Mouse (Mus musculus): Measurements from ENCODE around the gene Nfam1. TPM values are rescaled to one million over a fixed set of nuclear protein-coding genes. Genes with fewer than 3 reads are reported as not detected.

The Nfam1 gene
- total RNA-seq (2012; rRNA removed) (4.8 and 7.4 TPM in 2 replicates), polyA plus RNA-seq (2012; ENCODE audit: insufficient read depth in 1 of 2, insufficient read length in 2 of 2, low read depth in 1 of 2, low replicate concordance in 2 of 2, missing spikeins in 1 of 2) (10 to 100 TPM in 1 of 2 experiments, not detected in 1; 10.5 TPM)

DNA sequence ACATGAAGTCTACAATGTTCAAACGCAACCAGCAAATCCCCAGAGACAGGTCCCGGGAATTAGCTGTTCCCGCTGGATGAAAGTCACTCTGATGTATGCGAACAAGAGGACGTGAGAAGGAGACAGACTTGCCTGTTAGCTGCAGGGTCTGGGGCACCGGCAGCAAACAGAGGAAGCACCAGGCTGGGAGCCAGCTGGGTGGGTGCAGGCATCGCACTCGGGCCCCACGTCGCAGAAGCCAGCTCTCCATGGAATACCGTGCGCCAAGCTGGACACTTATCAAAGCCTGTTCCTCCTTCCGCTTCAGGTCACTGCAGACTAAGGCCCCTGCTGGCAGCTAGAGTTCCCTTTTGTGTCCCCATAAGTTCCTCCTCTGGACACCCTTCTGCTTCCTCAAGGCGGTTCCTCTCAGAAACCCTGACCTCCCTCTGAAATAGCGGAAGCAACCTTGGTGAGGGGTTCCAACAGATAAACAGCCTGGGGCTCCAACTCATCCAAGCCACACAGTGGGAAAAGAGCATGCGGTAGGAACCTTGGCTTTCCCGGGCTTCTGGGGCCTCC lies at the start of gene Nfam1:
Gene Nfam1 (minus strand): TSS at position 326 of the 561 bp plus-strand sequence.
- Histone ChIP-seq H3K79me2 (ENCODE audit: control insufficient read depth, insufficient read depth, low read length, poor library complexity) (no peaks in the 10 kb centered on the region; the same call in 1 of the 2 replicates), H3K4me3 (ENCODE audit: control insufficient read depth in 1 of 2, insufficient read depth in 1 of 2, low read depth in 2 of 2, low read length in 2 of 2) (peak within 1 kb of the TSS; percentile 58 to 69), H3K9ac (ENCODE audit: control insufficient read depth, low read depth, low read length, poor library complexity, severe bottlenecking) (peak within 1 kb of the TSS; percentile 84), H3K27ac (ENCODE audit: control insufficient read depth, low read depth, low read length) (peak within 1 kb of the TSS; percentile 98), H3K4me1 (ENCODE audit: control insufficient read depth in 1 of 2, insufficient read depth in 2 of 2, low read length in 2 of 2) (peaks cover 4 to 32% of the 10 kb centered on the region in 2 experiments), H3K27me3 (ENCODE audit: control insufficient read depth in 1 of 2, insufficient read depth in 2 of 2, low read length in 2 of 2) (no peaks in the 10 kb centered on the region), H3K9me3 (replicated peaks; ENCODE audit: insufficient read depth, low read length) (no peaks in the 10 kb centered on the region), H3K36me3 (ENCODE audit: control insufficient read depth in 1 of 2, insufficient read depth in 2 of 2, low read length in 2 of 2) (peaks cover 0 to 9% of the 10 kb centered on the region in 2 experiments; a peak in 2 of 4 replicates)
- DNase-seq (ENCODE audit: low read depth, low spot score), result peak; percentile 94
- TF ChIP-seq UBTF (IDR thresholded peaks at IDR 0.05; ENCODE audit: borderline replicate concordance, insufficient read depth, low read depth, low read length) (no peak), TAL1 (IDR thresholded peaks at IDR 0.05; ENCODE audit: low read length) (peak; percentile 52), HCFC1 (IDR thresholded peaks at IDR 0.05; ENCODE audit: low read depth, low read length) (peak; percentile 57), POLR2AphosphoS2 (IDR thresholded peaks at IDR 0.05; ENCODE audit: low read length) (no peak), ZNF384 (IDR thresholded peaks at IDR 0.05; ENCODE audit: low read depth, low read length) (no peak), MYC (IDR thresholded peaks at IDR 0.05; ENCODE audit: low read depth, low read length) (peak; percentile 52; the same call in 1 of the 2 replicates), BHLHE40 (IDR thresholded peaks at IDR 0.05; ENCODE audit: borderline replicate concordance, low read depth, low read length) (no peak), CHD2 (IDR thresholded peaks at IDR 0.05; ENCODE audit: low read length) (no peak), RAD21 (IDR thresholded peaks at IDR 0.05; ENCODE audit: low read depth, low read length) (no peak), RCOR1 (IDR thresholded peaks at IDR 0.05; ENCODE audit: low read depth, low read length) (peak; percentile 60), USF1 (IDR thresholded peaks at IDR 0.05; ENCODE audit: low read depth, low read length) (no peak), MAZ (IDR thresholded peaks at IDR 0.05; ENCODE audit: low read depth, low read length) (no peak; the same call in 1 of the 2 replicates), MEF2A (IDR thresholded peaks at IDR 0.05; ENCODE audit: extremely low read depth, insufficient replicate concordance, low read depth, low read length, poor library complexity, severe bottlenecking) (no peak), TCF12 (IDR thresholded peaks at IDR 0.05; ENCODE audit: low read depth, low read length) (peak; percentile 65; the same call in 1 of the 2 replicates), CHD1 (IDR thresholded peaks at IDR 0.05; ENCODE audit: low read depth, low read length) (no peak), NRF1 (IDR thresholded peaks at IDR 0.05; ENCODE audit: insufficient read depth, low read depth, low read length, poor library complexity, severe bottlenecking) (no peak), TBP (IDR thresholded peaks at IDR 0.05; ENCODE audit: low read depth, low read length) (peak; percentile 85), POLR2A (IDR thresholded peaks at IDR 0.05; ENCODE audit: control insufficient read depth in 1 of 2, insufficient read depth in 1 of 2, low read depth in 1 of 2, low read length in 2 of 2, poor library complexity in 1 of 2) (peak; percentile 24 to 69; a peak in 3 of 4 replicates), ETS1 (IDR thresholded peaks at IDR 0.05; ENCODE audit: low read depth, low read length) (peak; percentile 69), E2F4 (IDR thresholded peaks at IDR 0.05; ENCODE audit: borderline replicate concordance, low read depth, low read length) (no peak), ZKSCAN1 (IDR thresholded peaks at IDR 0.05; ENCODE audit: low read depth, low read length) (no peak), GATA1 (IDR thresholded peaks at IDR 0.05; ENCODE audit: low read depth, low read length) (peak; percentile 61), JUND (IDR thresholded peaks at IDR 0.05; ENCODE audit: low read depth, low read length) (no peak), MAX (IDR thresholded peaks at IDR 0.05; ENCODE audit: low read length) (peak; percentile 56; the same call in 1 of the 2 replicates), CTCF (IDR thresholded peaks at IDR 0.05 in 2 of 3, conservative IDR thresholded peaks at IDR 0.05 in 1 of 3; ENCODE audit: control insufficient read depth in 1 of 3, insufficient read depth in 1 of 3, low read depth in 2 of 3, low read length in 3 of 3, poor library complexity in 1 of 3, severe bottlenecking in 1 of 3) (no peak), POLR2AphosphoS5 (IDR thresholded peaks at IDR 0.05; ENCODE audit: borderline replicate concordance, low read depth, low read length) (0 out of 2 replicates have a peak, but pooled peaks have one; percentile 34), ELF1 (IDR thresholded peaks at IDR 0.05; ENCODE audit: low read depth, low read length) (peak; percentile 80), GABPA (IDR thresholded peaks at IDR 0.05; ENCODE audit: low read depth, low read length) (no peak), SMC3 (IDR thresholded peaks at IDR 0.05; ENCODE audit: low read depth, low read length) (no peak), KAT2A (conservative IDR thresholded peaks at IDR 0.05; ENCODE audit: low read depth, low read length) (no peak), SIN3A (IDR thresholded peaks at IDR 0.05; ENCODE audit: low read length) (peak; percentile 66), ZC3H11A (IDR thresholded peaks at IDR 0.05; ENCODE audit: low read depth, low read length) (no peak), ZMIZ1 (IDR thresholded peaks at IDR 0.05; ENCODE audit: low read depth, low read length) (peak; percentile 69; the same call in 1 of the 2 replicates), USF2 (IDR thresholded peaks at IDR 0.05; ENCODE audit: borderline replicate concordance in 1 of 2, insufficient read depth in 1 of 2, low read depth in 1 of 2, low read length in 2 of 2) (no peak), MXI1 (IDR thresholded peaks at IDR 0.05; ENCODE audit: low read depth, low read length) (no peak; the same call in 1 of the 2 replicates), MYB (IDR thresholded peaks at IDR 0.05; ENCODE audit: low read depth, low read length) (no peak)
